Mouse (Mus musculus): ENCODE measurements around the gene Atp6v1b1. TPM values are rescaled to one million over a fixed set of nuclear protein-coding genes. Genes with fewer than 3 reads are reported as not detected.

Atp6v1b1 gene
- polyA plus RNA-seq, 1 experiment from 2014 or later: 14.2 TPM

- H3K9ac ChIP-seq (ENCODE audit: low read depth, low read length): no peak overlapping the region
Measured at GRCm38 (mm10) chr6:83715461-83716196, 27.2 kb upstream of the Atp6v1b1 start.

GRCm38 (mm10) chr6:83717026-83717425, 25.8 kb upstream of the Atp6v1b1 start:
- WGBS: 1% methylated on average over 8 of the region's 8 CpGs
- H3K36me3 ChIP-seq (ENCODE audit: insufficient read depth, low read length): no peaks in the 10 kb centered on the region
- DNase-seq (ENCODE audit: low spot score): no peak
- H3K27ac ChIP-seq: no peak overlapping the region
- H3K9me3 ChIP-seq (replicated peaks; ENCODE audit: low read length): no peaks in the 10 kb centered on the region
- H3K27me3 ChIP-seq (ENCODE audit: insufficient read depth, low read length): peaks cover 93% of the 10 kb centered on the region
- H3K4me1 ChIP-seq (replicated peaks; ENCODE audit: insufficient read depth, low read length): peaks cover 5% of the 10 kb centered on the region; the same call in 1 of the 2 replicates
- no peak overlapping the region for H3K9ac ChIP-seq (ENCODE audit: low read depth, low read length)
- ATAC-seq (replicated peaks; ENCODE audit: low FRiP score, low read depth): no peak
- TF ChIP-seq CTCF (IDR thresholded peaks at IDR 0.05; ENCODE audit: low read depth): no peak
- no peak overlapping the region for H3K4me2 ChIP-seq (ENCODE audit: low read length)
- H3K4me3 ChIP-seq (replicated peaks; ENCODE audit: low read depth, low read length): no peak overlapping the region

More at GRCm38 (mm10) chr6:83715461-83716196, 27.2 kb upstream of the Atp6v1b1 start:
- ATAC-seq (replicated peaks; ENCODE audit: low FRiP score, low read depth) (no peak), DNase-seq (ENCODE audit: low spot score) (no peak)
- Histone ChIP-seq H3K4me2 (ENCODE audit: low read length) (no peak overlapping the region), H3K4me3 (replicated peaks; ENCODE audit: low read depth, low read length) (no peak overlapping the region), H3K9me3 (replicated peaks; ENCODE audit: low read length) (no peaks in the 10 kb centered on the region), H3K27ac (no peak overlapping the region), H3K36me3 (ENCODE audit: insufficient read depth, low read length) (no peaks in the 10 kb centered on the region), H3K27me3 (ENCODE audit: insufficient read depth, low read length) (peaks cover 94% of the 10 kb centered on the region), H3K4me1 (replicated peaks; ENCODE audit: insufficient read depth, low read length) (peaks cover 8% of the 10 kb centered on the region; the same call in 1 of the 2 replicates)
- no peak for TF ChIP-seq CTCF (IDR thresholded peaks at IDR 0.05; ENCODE audit: low read depth)
- 3% methylated on average over 30 of the region's 30 CpGs for WGBS

- no peaks in the 10 kb centered on the region for H3K4me1 ChIP-seq (replicated peaks; ENCODE audit: insufficient read depth, low read length)
- no peak overlapping the region for H3K9ac ChIP-seq (ENCODE audit: low read depth, low read length)
- no peak for TF ChIP-seq CTCF (IDR thresholded peaks at IDR 0.05; ENCODE audit: low read depth)
- ATAC-seq (replicated peaks; ENCODE audit: low FRiP score, low read depth): no peak
- no peak overlapping the region for H3K27ac ChIP-seq
- H3K9me3 ChIP-seq (replicated peaks; ENCODE audit: low read length): no peaks in the 10 kb centered on the region
- no peak overlapping the region for H3K4me3 ChIP-seq (replicated peaks; ENCODE audit: low read depth, low read length)
- 11% methylated on average over 6 of the region's 6 CpGs for WGBS
- DNase-seq (ENCODE audit: low spot score): no peak
- no peaks in the 10 kb centered on the region for H3K36me3 ChIP-seq (ENCODE audit: insufficient read depth, low read length)
- peaks cover 57% of the 10 kb centered on the region for H3K27me3 ChIP-seq (ENCODE audit: insufficient read depth, low read length)
- H3K4me2 ChIP-seq (ENCODE audit: low read length): no peak overlapping the region
Measured at GRCm38 (mm10) chr6:83722526-83722925, 20.3 kb upstream of the Atp6v1b1 start.

GRCm38 (mm10) chr6:83727178-83727577, 15.6 kb upstream of the Atp6v1b1 start:
- DNase-seq (ENCODE audit: low spot score) (no peak), ATAC-seq (replicated peaks; ENCODE audit: low FRiP score, low read depth) (no peak)
- Histone ChIP-seq H3K9ac (ENCODE audit: low read depth, low read length) (no peak overlapping the region), H3K27ac (no peak overlapping the region), H3K4me1 (replicated peaks; ENCODE audit: insufficient read depth, low read length) (no peaks in the 10 kb centered on the region), H3K4me3 (replicated peaks; ENCODE audit: low read depth, low read length) (no peak overlapping the region), H3K27me3 (ENCODE audit: insufficient read depth, low read length) (peaks cover 14% of the 10 kb centered on the region), H3K4me2 (ENCODE audit: low read length) (no peak overlapping the region), H3K36me3 (ENCODE audit: insufficient read depth, low read length) (no peaks in the 10 kb centered on the region), H3K9me3 (replicated peaks; ENCODE audit: low read length) (no peaks in the 10 kb centered on the region)
- 45% methylated on average over 4 of the region's 4 CpGs for whole genome bisulfite sequencing
- TF ChIP-seq CTCF (IDR thresholded peaks at IDR 0.05; ENCODE audit: low read depth): peak; percentile 51

GRCm38 (mm10) chr6:83728488-83728887, 14.3 kb upstream of the Atp6v1b1 start:
- H3K4me2 ChIP-seq (ENCODE audit: low read length): no peak overlapping the region
- ATAC-seq (replicated peaks; ENCODE audit: low FRiP score, low read depth): no peak
- H3K9me3 ChIP-seq (replicated peaks; ENCODE audit: low read length): no peaks in the 10 kb centered on the region
- H3K36me3 ChIP-seq (ENCODE audit: insufficient read depth, low read length): no peaks in the 10 kb centered on the region
- H3K4me3 ChIP-seq (replicated peaks; ENCODE audit: low read depth, low read length): no peak overlapping the region
- DNase-seq (ENCODE audit: low spot score): no peak
- H3K27me3 ChIP-seq (ENCODE audit: insufficient read depth, low read length): peaks cover 3% of the 10 kb centered on the region
- WGBS: 59% methylated on average over 3 of the region's 3 CpGs
- H3K4me1 ChIP-seq (replicated peaks; ENCODE audit: insufficient read depth, low read length): no peaks in the 10 kb centered on the region
- H3K27ac ChIP-seq: no peak overlapping the region
- H3K9ac ChIP-seq (ENCODE audit: low read depth, low read length): no peak overlapping the region
- TF ChIP-seq CTCF (IDR thresholded peaks at IDR 0.05; ENCODE audit: low read depth): peak; percentile 68

GRCm38 (mm10) chr6:83729350-83729970, 13.3 kb upstream of the Atp6v1b1 start:
- no peak overlapping the region for H3K27ac ChIP-seq
- WGBS: 60% methylated on average over 14 of the region's 14 CpGs
- H3K9me3 ChIP-seq (replicated peaks; ENCODE audit: low read length): no peaks in the 10 kb centered on the region
- H3K4me1 ChIP-seq (replicated peaks; ENCODE audit: insufficient read depth, low read length): no peaks in the 10 kb centered on the region
- no peak overlapping the region for H3K9ac ChIP-seq (ENCODE audit: low read depth, low read length)
- DNase-seq (ENCODE audit: low spot score): no peak
- H3K4me2 ChIP-seq (ENCODE audit: low read length): no peak overlapping the region
- ATAC-seq (replicated peaks; ENCODE audit: low FRiP score, low read depth): no peak
- no peaks in the 10 kb centered on the region; the same call in 1 of the 2 replicates for H3K27me3 ChIP-seq (ENCODE audit: insufficient read depth, low read length)
- no peaks in the 10 kb centered on the region for H3K36me3 ChIP-seq (ENCODE audit: insufficient read depth, low read length)
- no peak for TF ChIP-seq CTCF (IDR thresholded peaks at IDR 0.05; ENCODE audit: low read depth)
- no peak overlapping the region for H3K4me3 ChIP-seq (replicated peaks; ENCODE audit: low read depth, low read length)
